Mouse (Mus musculus) lung, embryonic 15.5 days (tissue): ENCODE measurements around the gene B020004J07Rik. TPM values are rescaled to one million over a fixed set of nuclear protein-coding genes. Genes with fewer than 3 reads are reported as not detected.
"Not testable (repeated sequence)": the region's sequence is repeated elsewhere in the genome, so short reads cannot be mapped to it uniquely, and the experiment has no call there.

Experiments
- ATAC-seq: fragments of 200-750 bp; cut with Nextera tagmentation; 2 replicates; pipeline ENCODE4 v1.8.0; 2017; ENCODE audit warnings: moderate number of reproducible peaks, borderline replicate concordance; ENCODE audit not compliant: low FRiP score, low TSS enrichment; ENCODE audit errors: extremely low read depth
- H3K27ac ChIP-seq: fragments of 300-500 bp; sonication (generic); 2 replicates; pipeline ENCODE4 v1.5.1; 2015; ENCODE audit warnings: moderate library complexity, mild to moderate bottlenecking, inconsistent platforms
- H3K27me3 ChIP-seq: fragments of 300-500 bp; sonication (generic); 2 replicates; pipeline ENCODE4 v1.6.1; 2015; ENCODE audit warnings: inconsistent platforms
- H3K36me3 ChIP-seq: fragments of 300-500 bp; sonication (generic); 2 replicates; pipeline ENCODE4 v1.6.1; 2015; ENCODE audit warnings: inconsistent platforms
- H3K4me1 ChIP-seq: fragments of 300-500 bp; sonication (generic); 2 replicates; pipeline ENCODE4 v1.6.1; 2015; ENCODE audit warnings: inconsistent platforms
- H3K4me2 ChIP-seq: fragments of 300-500 bp; sonication (generic); 2 replicates; pipeline ENCODE4 v1.6.1; 2015; ENCODE audit warnings: inconsistent platforms, mild to moderate bottlenecking, moderate library complexity
- H3K4me3 ChIP-seq: fragments of 300-500 bp; sonication (generic); 2 replicates; pipeline ENCODE4 v1.5.1; 2015; ENCODE audit warnings: mild to moderate bottlenecking, inconsistent platforms
- H3K9ac ChIP-seq: fragments of 300-500 bp; sonication (generic); 2 replicates; pipeline ENCODE4 v1.6.1; 2015; ENCODE audit warnings: inconsistent platforms
- H3K9me3 ChIP-seq: fragments of 300-500 bp; sonication (generic); 2 replicates; pipeline ENCODE4 v1.6.1; 2016; ENCODE audit warnings: inconsistent platforms
- WGBS: fragments of 180-500 bp; shearing (Covaris S2); methylation state at CpG from one replicate; pipeline ENCODE4 v1.1.7; 2015; 5-methylcytosine and 5-hydroxymethylcytosine counted together
- polyA plus RNA-seq: library from polyadenylated mRNA; unstranded; fragments of >200 nt; fragmentation: Nextera tagmentation; extraction: Ambion mirVana; gene quantifications from 2 replicates; pipeline ENCODE4 v1.2.1, GENCODE M21; 2015

B020004J07Rik gene
- polyA plus RNA-seq: not detected in 2 replicates

- ATAC-seq, H3K4me3 ChIP-seq: not testable (repeated sequence)
Observed at GRCm38 (mm10) chr4:101843923-101844322, at the start of gene B020004J07Rik. TSS of gene B020004J07Rik (minus strand) at chr4:101844023.

GRCm38 (mm10) chr4:101889377-101889776, 45.6 kb upstream of the B020004J07Rik start:
- H3K4me1 ChIP-seq: no peaks in the 10 kb centered on the region
- H3K9me3 ChIP-seq: no peaks in the 10 kb centered on the region
- no peak for ATAC-seq
- no peak overlapping the region for H3K4me3 ChIP-seq
- no peaks in the 10 kb centered on the region for H3K27me3 ChIP-seq
- H3K36me3 ChIP-seq: no peaks in the 10 kb centered on the region
- no peak overlapping the region for H3K9ac ChIP-seq
- H3K27ac ChIP-seq: no peak overlapping the region
- no peak overlapping the region for H3K4me2 ChIP-seq

More at GRCm38 (mm10) chr4:101843923-101844322, at the start of gene B020004J07Rik:
- 88% methylated on average over 4 of the region's 4 CpGs for WGBS
- H3K36me3 ChIP-seq, H3K27ac ChIP-seq, H3K9me3 ChIP-seq, H3K9ac ChIP-seq, H3K4me2 ChIP-seq, H3K27me3 ChIP-seq, H3K4me1 ChIP-seq: not testable (repeated sequence)

GRCm38 (mm10) chr4:101883641-101884040, 39.8 kb upstream of the B020004J07Rik start:
- Histone ChIP-seq H3K4me3 (no peak overlapping the region), H3K27ac (no peak overlapping the region), H3K27me3 (no peaks in the 10 kb centered on the region), H3K9ac (no peak overlapping the region), H3K36me3 (no peaks in the 10 kb centered on the region), H3K4me1 (no peaks in the 10 kb centered on the region), H3K4me2 (no peak overlapping the region), H3K9me3 (no peaks in the 10 kb centered on the region)
- no peak for ATAC-seq
- WGBS: 29% methylated on average over 3 of the region's 3 CpGs

GRCm38 (mm10) chr4:101875687-101876086, 31.9 kb upstream of the B020004J07Rik start:
- not testable (repeated sequence) for H3K36me3 ChIP-seq, ATAC-seq, H3K4me3 ChIP-seq, H3K27me3 ChIP-seq, H3K9me3 ChIP-seq, H3K4me2 ChIP-seq, H3K4me1 ChIP-seq, H3K9ac ChIP-seq, H3K27ac ChIP-seq
- 78% methylated on average over 15 of the region's 15 CpGs for WGBS

- ATAC-seq, H3K27me3 ChIP-seq: not testable (repeated sequence)
Observed at GRCm38 (mm10) chr4:101872031-101872430, 28.2 kb upstream of the B020004J07Rik start.

GRCm38 (mm10) chr4:101862289-101862688, 18.5 kb upstream of the B020004J07Rik start:
- Histone ChIP-seq H3K27ac (no peak overlapping the region), H3K9ac (no peak overlapping the region), H3K27me3 (no peaks in the 10 kb centered on the region), H3K9me3 (no peaks in the 10 kb centered on the region), H3K4me1 (no peaks in the 10 kb centered on the region), H3K36me3 (no peaks in the 10 kb centered on the region), H3K4me2 (no peak overlapping the region), H3K4me3 (no peak overlapping the region)
- 82% methylated on average over 6 of the region's 6 CpGs for WGBS
- ATAC-seq: no peak

More at GRCm38 (mm10) chr4:101872031-101872430, 28.2 kb upstream of the B020004J07Rik start:
- not testable (repeated sequence) for H3K4me1 ChIP-seq, H3K27ac ChIP-seq, H3K9me3 ChIP-seq, H3K4me2 ChIP-seq, H3K36me3 ChIP-seq, H3K9ac ChIP-seq, H3K4me3 ChIP-seq
- 60% methylated on average over 2 of the region's 2 CpGs for WGBS

GRCm38 (mm10) chr4:101860873-101861272, 17.1 kb upstream of the B020004J07Rik start:
- Histone ChIP-seq H3K9me3 (no peaks in the 10 kb centered on the region), H3K4me2 (no peak overlapping the region), H3K36me3 (no peaks in the 10 kb centered on the region), H3K4me3 (no peak overlapping the region), H3K4me1 (no peaks in the 10 kb centered on the region), H3K27ac (no peak overlapping the region), H3K27me3 (no peaks in the 10 kb centered on the region), H3K9ac (no peak overlapping the region)
- WGBS: 42% methylated on average over 6 of the region's 6 CpGs
- ATAC-seq: no peak

GRCm38 (mm10) chr4:101850908-101851307, 7.1 kb upstream of the B020004J07Rik start:
- 0 out of 2 replicates have a peak, but pooled peaks cover 6% of the 10 kb centered on the region for H3K9me3 ChIP-seq
- WGBS: 56% methylated on average over 2 of the region's 2 CpGs
- H3K9ac ChIP-seq: no peak overlapping the region
- no peaks in the 10 kb centered on the region for H3K4me1 ChIP-seq
- no peak overlapping the region for H3K4me2 ChIP-seq
- no peak overlapping the region for H3K27ac ChIP-seq
- ATAC-seq: no peak
- H3K4me3 ChIP-seq: no peak overlapping the region
- no peaks in the 10 kb centered on the region for H3K36me3 ChIP-seq
- no peaks in the 10 kb centered on the region for H3K27me3 ChIP-seq

Other genes with a start within 250 kb of the B020004J07Rik start
- gene Leprot, start 196.3 kb downstream of the B020004J07Rik start, polyA plus RNA-seq: 93.6 and 96.1 TPM in 2 replicates
- 7.8 and 7.9 TPM in 2 replicates for gene Lepr, start 126.6 kb downstream of the B020004J07Rik start, polyA plus RNA-seq
- gene C130073F10Rik, start 49.8 kb upstream of the B020004J07Rik start, polyA plus RNA-seq: 0.35 TPM in 1 of 2 replicates, not detected in the other
- gene Gm12800, start 65.1 kb upstream of the B020004J07Rik start, polyA plus RNA-seq: not detected in 2 replicates
- gene Gm12794, start 96.4 kb upstream of the B020004J07Rik start, polyA plus RNA-seq: not detected in 2 replicates
- not detected in 2 replicates for gene Gm12790, start 137.0 kb upstream of the B020004J07Rik start, polyA plus RNA-seq
- not detected in 2 replicates for gene Gm12789, start 142.6 kb upstream of the B020004J07Rik start, polyA plus RNA-seq
- gene Pde4b, start 243.5 kb upstream of the B020004J07Rik start, polyA plus RNA-seq: 37.3 and 40.5 TPM in 2 replicates